Mouse (Mus musculus) kidney, embryonic 16.5 days (tissue): ENCODE measurements around the gene Ap3b1. TPM values are rescaled to one million over a fixed set of nuclear protein-coding genes. Genes with fewer than 3 reads are reported as not detected.
"Not testable (repeated sequence)": the region's sequence is repeated elsewhere in the genome, so short reads cannot be mapped to it uniquely, and the experiment has no call there.

ENCODE experiments used
- ATAC-seq: fragments of 200-750 bp; cut with Nextera tagmentation; 2 replicates; pipeline ENCODE4 v1.8.0; 2017; ENCODE audit warnings: moderate TSS enrichment; ENCODE audit not compliant: low FRiP score, low TSS enrichment
- H3K27ac ChIP-seq: fragments of 300-500 bp; sonication (generic); 2 replicates; pipeline ENCODE4 v1.5.1; 2014; ENCODE audit warnings: low read length
- H3K27me3 ChIP-seq: fragments of 300-500 bp; sonication (generic); 2 replicates; pipeline ENCODE4 v1.6.1; 2014; ENCODE audit warnings: low read length, control low read depth, mixed read lengths; ENCODE audit not compliant: insufficient read depth
- H3K36me3 ChIP-seq: fragments of 300-500 bp; sonication (generic); 2 replicates; pipeline ENCODE4 v1.6.1; 2014; ENCODE audit warnings: low read length, control low read depth, mixed read lengths; ENCODE audit not compliant: insufficient read depth
- H3K4me1 ChIP-seq: fragments of 300-500 bp; sonication (generic); 2 replicates; pipeline ENCODE4 v1.6.1; 2014; ENCODE audit warnings: low read length, control low read depth, mixed read lengths; ENCODE audit not compliant: insufficient read depth
- H3K4me2 ChIP-seq: fragments of 300-500 bp; sonication (generic); replicated peaks from 2 replicates; pipeline ENCODE4 v1.6.1; 2014; ENCODE audit warnings: low read depth, low read length
- H3K4me3 ChIP-seq: fragments of 300-500 bp; sonication (generic); 2 replicates; pipeline ENCODE4 v1.5.1; 2014; ENCODE audit warnings: mild to moderate bottlenecking, low read length
- H3K9ac ChIP-seq: fragments of 300-500 bp; sonication (generic); replicated peaks from 2 replicates; pipeline ENCODE4 v1.6.1; 2014; ENCODE audit warnings: low read length
- H3K9me3 ChIP-seq: fragments of 300-500 bp; sonication (generic); 2 replicates; pipeline ENCODE4 v1.6.1; 2016; ENCODE audit warnings: low read length, control low read depth
- WGBS: fragments of 180-500 bp; shearing (Covaris S2); extraction: QIAGEN DNeasy Blood & Tissue Kit; methylation state at CpG from one replicate; pipeline ENCODE4 v1.1.7; 2014; 5-methylcytosine and 5-hydroxymethylcytosine counted together
- polyA plus RNA-seq: library from polyadenylated mRNA; unstranded; fragments of >200 nt; fragmentation: Nextera tagmentation; extraction: Ambion mirVana; gene quantifications from 2 replicates; pipeline ENCODE4 v1.2.1, GENCODE M21; 2015

Ap3b1 gene
- polyA plus RNA-seq, 1 experiment from 2014 or later: 48.6 TPM

- Histone ChIP-seq H3K4me1 (no peaks in the 10 kb centered on the region), H3K9me3 (no peaks in the 10 kb centered on the region), H3K4me3 (no peak overlapping the region), H3K9ac (no peak overlapping the region), H3K36me3 (no peaks in the 10 kb centered on the region), H3K4me2 (no peak overlapping the region), H3K27ac (no peak overlapping the region), H3K27me3 (no peaks in the 10 kb centered on the region)
- WGBS: 90% methylated on average over 5 of the region's 5 CpGs
- ATAC-seq: no peak
Observed at GRCm38 (mm10) chr13:94343192-94343591, 15.6 kb upstream of the Ap3b1 start.

- H3K36me3 ChIP-seq, H3K4me3 ChIP-seq, H3K9ac ChIP-seq, ATAC-seq, H3K4me1 ChIP-seq, H3K27me3 ChIP-seq, H3K27ac ChIP-seq, H3K9me3 ChIP-seq, H3K4me2 ChIP-seq: not testable (repeated sequence)
- whole genome bisulfite sequencing: 96% methylated on average over 14 of the region's 14 CpGs
Observed at GRCm38 (mm10) chr13:94344600-94344999, 14.2 kb upstream of the Ap3b1 start.

- Histone ChIP-seq H3K9me3 (peaks cover 2% of the 10 kb centered on the region; the same call in 1 of the 2 replicates), H3K4me3 (no peak overlapping the region)
Observed at GRCm38 (mm10) chr13:94354584-94354983, 4.2 kb upstream of the Ap3b1 start.

GRCm38 (mm10) chr13:94358101-94358400 lies 709 bp upstream of the Ap3b1 start:
- Histone ChIP-seq H3K4me1 (peaks cover 18% of the 10 kb centered on the region), H3K9me3 (peaks cover 2% of the 10 kb centered on the region; the same call in 1 of the 2 replicates), H3K9ac (peak overlapping the region; percentile 96), H3K4me3 (peak overlapping the region; percentile 95), H3K27ac (peak overlapping the region; percentile 95), H3K36me3 (no peaks in the 10 kb centered on the region), H3K27me3 (no peaks in the 10 kb centered on the region), H3K4me2 (peak overlapping the region; percentile 93)
- 0% methylated on average over 9 of the region's 9 CpGs for WGBS
- ATAC-seq: 0 out of 2 replicates have a peak, but pooled peaks have one; percentile 50

More at GRCm38 (mm10) chr13:94354584-94354983, 4.2 kb upstream of the Ap3b1 start:
- Histone ChIP-seq H3K9ac (no peak overlapping the region), H3K4me2 (no peak overlapping the region), H3K27me3 (no peaks in the 10 kb centered on the region), H3K36me3 (no peaks in the 10 kb centered on the region), H3K27ac (no peak overlapping the region), H3K4me1 (peaks cover 8% of the 10 kb centered on the region)
- ATAC-seq: no peak
- 73% methylated on average over 3 of the region's 3 CpGs for WGBS

GRCm38 (mm10) chr13:94359282-94359920 lies 641 bp downstream of the Ap3b1 start:
- peaks cover 21% of the 10 kb centered on the region for H3K4me1 ChIP-seq
- WGBS: 17% methylated on average over 23 of the region's 25 CpGs
- H3K9me3 ChIP-seq: peaks cover 2% of the 10 kb centered on the region; the same call in 1 of the 2 replicates
- ATAC-seq: peak; percentile 53; the same call in 1 of the 2 replicates
- H3K4me3 ChIP-seq: peak overlapping the region; percentile 95
- no peaks in the 10 kb centered on the region for H3K27me3 ChIP-seq
- peak overlapping the region; percentile 96 for H3K9ac ChIP-seq
- peak overlapping the region; percentile 95 for H3K27ac ChIP-seq
- H3K4me2 ChIP-seq: peak overlapping the region; percentile 93
- 0 out of 2 replicates have a peak, but pooled peaks cover 3% of the 10 kb centered on the region for H3K36me3 ChIP-seq

GRCm38 (mm10) chr13:94361013-94361580 lies 2.3 kb downstream of the Ap3b1 start:
- 80% methylated on average over 10 of the region's 10 CpGs for WGBS
- peaks cover 34% of the 10 kb centered on the region for H3K4me1 ChIP-seq
- not testable (repeated sequence) for H3K4me3 ChIP-seq, H3K9me3 ChIP-seq, H3K36me3 ChIP-seq, H3K9ac ChIP-seq, ATAC-seq, H3K27me3 ChIP-seq, H3K27ac ChIP-seq, H3K4me2 ChIP-seq

- H3K27ac ChIP-seq: no peak overlapping the region
- 96% methylated on average over 2 of the region's 2 CpGs for WGBS
- no peak overlapping the region for H3K4me3 ChIP-seq
- peaks cover 28% of the 10 kb centered on the region for H3K4me1 ChIP-seq
- ATAC-seq: no peak
- H3K9me3 ChIP-seq: no peaks in the 10 kb centered on the region
- H3K4me2 ChIP-seq: no peak overlapping the region
- 0 out of 2 replicates have a peak, but pooled peaks cover 4% of the 10 kb centered on the region for H3K36me3 ChIP-seq
- H3K9ac ChIP-seq: no peak overlapping the region
- no peaks in the 10 kb centered on the region for H3K27me3 ChIP-seq
Observed at GRCm38 (mm10) chr13:94364336-94364735, 5.6 kb downstream of the Ap3b1 start.

GRCm38 (mm10) chr13:94365108-94365907 lies 6.5 kb downstream of the Ap3b1 start:
- Histone ChIP-seq H3K4me3 (no peak overlapping the region), H3K4me2 (no peak overlapping the region), H3K4me1 (peaks cover 20% of the 10 kb centered on the region), H3K27me3 (no peaks in the 10 kb centered on the region), H3K9ac (no peak overlapping the region), H3K36me3 (0 out of 2 replicates have a peak, but pooled peaks cover 4% of the 10 kb centered on the region), H3K9me3 (no peaks in the 10 kb centered on the region), H3K27ac (peak overlapping the region; percentile 45; the same call in 1 of the 2 replicates)
- WGBS: 52% methylated on average over 13 of the region's 13 CpGs
- peak; percentile 51; the same call in 1 of the 2 replicates for ATAC-seq

- ATAC-seq: no peak
- H3K27me3 ChIP-seq: no peaks in the 10 kb centered on the region
- no peaks in the 10 kb centered on the region for H3K9me3 ChIP-seq
- H3K9ac ChIP-seq: no peak overlapping the region
- no peak overlapping the region for H3K4me2 ChIP-seq
- no peak overlapping the region for H3K4me3 ChIP-seq
- 98% methylated on average over 2 of the region's 2 CpGs for WGBS
- H3K27ac ChIP-seq: no peak overlapping the region
- peaks cover 16% of the 10 kb centered on the region for H3K4me1 ChIP-seq
- 0 out of 2 replicates have a peak, but pooled peaks cover 4% of the 10 kb centered on the region for H3K36me3 ChIP-seq
Observed at GRCm38 (mm10) chr13:94367869-94368268, 9.1 kb downstream of the Ap3b1 start.
